Mouse (Mus musculus): Measurements from ENCODE around the gene Sh3bp5. TPM values are rescaled to one million over a fixed set of nuclear protein-coding genes. Genes with fewer than 3 reads are reported as not detected.

Sh3bp5 gene
- total and polyA plus RNA-seq, 3 experiments, result 0.19 to 1.0 TPM; not detected in 1

DNA sequence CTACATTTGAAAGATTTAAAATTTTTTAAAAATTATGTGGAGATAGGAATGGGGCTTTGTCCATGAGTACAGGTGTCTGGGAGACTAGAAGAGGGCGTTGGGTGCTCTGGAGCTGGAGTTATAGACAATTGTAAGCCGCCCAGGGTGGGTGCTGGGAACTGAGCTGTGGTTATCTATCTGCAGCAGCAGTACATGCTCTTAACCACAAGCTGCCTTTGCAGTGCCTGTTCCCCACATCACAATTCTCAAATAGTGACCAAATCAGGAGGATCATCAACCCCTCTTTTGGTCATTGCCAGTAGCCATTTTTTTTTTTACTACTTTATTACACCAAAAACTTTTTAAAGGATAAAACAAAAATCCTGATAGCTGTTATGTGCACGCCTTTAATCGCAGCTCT lies 71.3 kb downstream of the Sh3bp5 start:
- H3K27me3 ChIP-seq (ENCODE audit: control insufficient read depth in 1 of 2, insufficient read depth in 2 of 2, low read length in 2 of 2), result no peaks in the 10 kb centered on the region
- H3K4me1 ChIP-seq (ENCODE audit: control insufficient read depth in 1 of 2, insufficient read depth in 2 of 2, low read length in 2 of 2), result peaks cover 0 to 5% of the 10 kb centered on the region in 2 experiments; a peak in 3 of 4 replicates
- H3K27ac ChIP-seq (ENCODE audit: control insufficient read depth, low read depth, low read length), result peak overlapping the region; percentile 39; the same call in 1 of the 2 replicates
- H3K79me2 ChIP-seq (ENCODE audit: control insufficient read depth, insufficient read depth, low read length, poor library complexity), result no peaks in the 10 kb centered on the region
- DNase-seq (ENCODE audit: low read depth, low spot score), result peak; percentile 88
- H3K9me3 ChIP-seq (replicated peaks; ENCODE audit: insufficient read depth, low read length), result no peaks in the 10 kb centered on the region
- H3K36me3 ChIP-seq (ENCODE audit: control insufficient read depth in 1 of 2, insufficient read depth in 2 of 2, low read length in 2 of 2), result peaks cover 14 to 28% of the 10 kb centered on the region in 2 experiments
- no peak overlapping the region for H3K4me3 ChIP-seq (ENCODE audit: control insufficient read depth in 1 of 2, insufficient read depth in 1 of 2, low read depth in 2 of 2, low read length in 2 of 2)
- no peak overlapping the region for H3K9ac ChIP-seq (ENCODE audit: control insufficient read depth, low read depth, low read length, poor library complexity, severe bottlenecking)
- TF ChIP-seq POLR2AphosphoS2 (IDR thresholded peaks at IDR 0.05; ENCODE audit: low read length), result no peak
- peak; percentile 89 to 91 for TF ChIP-seq EP300 (IDR thresholded peaks at IDR 0.05; ENCODE audit: low read depth in 1 of 2, low read length in 2 of 2)
- TF ChIP-seq CTCF (IDR thresholded peaks at IDR 0.05 in 2 of 3, conservative IDR thresholded peaks at IDR 0.05 in 1 of 3; ENCODE audit: control insufficient read depth in 1 of 3, insufficient read depth in 1 of 3, low read depth in 2 of 3, low read length in 3 of 3, poor library complexity in 1 of 3, severe bottlenecking in 1 of 3), result no peak
- TF ChIP-seq CHD2 (IDR thresholded peaks at IDR 0.05; ENCODE audit: low read length), result peak; percentile 60; the same call in 1 of the 2 replicates
- no peak for TF ChIP-seq USF1 (IDR thresholded peaks at IDR 0.05; ENCODE audit: low read depth, low read length)
- no peak for TF ChIP-seq NELFE (IDR thresholded peaks at IDR 0.05; ENCODE audit: low read depth, low read length)
- no peak for TF ChIP-seq GABPA (IDR thresholded peaks at IDR 0.05; ENCODE audit: low read depth, low read length)
- no peak for TF ChIP-seq E2F4 (IDR thresholded peaks at IDR 0.05; ENCODE audit: borderline replicate concordance, low read depth, low read length)
- TF ChIP-seq UBTF (IDR thresholded peaks at IDR 0.05; ENCODE audit: borderline replicate concordance, insufficient read depth, low read depth, low read length), result no peak
- no peak for TF ChIP-seq NRF1 (IDR thresholded peaks at IDR 0.05; ENCODE audit: insufficient read depth, low read depth, low read length, poor library complexity, severe bottlenecking)
- peak; percentile 53; the same call in 1 of the 2 replicates for TF ChIP-seq MAFK (IDR thresholded peaks at IDR 0.05; ENCODE audit: borderline replicate concordance, low read depth, low read length)
- TF ChIP-seq GATA1 (IDR thresholded peaks at IDR 0.05; ENCODE audit: low read depth, low read length), result peak; percentile 90
- TF ChIP-seq ZKSCAN1 (IDR thresholded peaks at IDR 0.05; ENCODE audit: low read depth, low read length), result no peak
- TF ChIP-seq MAZ (IDR thresholded peaks at IDR 0.05; ENCODE audit: low read depth, low read length), result no peak
- no peak for TF ChIP-seq KAT2A (conservative IDR thresholded peaks at IDR 0.05; ENCODE audit: low read depth, low read length)
- TF ChIP-seq MAX (IDR thresholded peaks at IDR 0.05; ENCODE audit: low read length), result peak; percentile 55; the same call in 1 of the 2 replicates
- peak; percentile 83 for TF ChIP-seq ZNF384 (IDR thresholded peaks at IDR 0.05; ENCODE audit: low read depth, low read length)
- peak; percentile 53; the same call in 1 of the 2 replicates for TF ChIP-seq BHLHE40 (IDR thresholded peaks at IDR 0.05; ENCODE audit: borderline replicate concordance, low read depth, low read length)
- 0 out of 2 replicates have a peak, but pooled peaks have one; percentile 31 for TF ChIP-seq HCFC1 (IDR thresholded peaks at IDR 0.05; ENCODE audit: low read depth, low read length)
- no peak for TF ChIP-seq CHD1 (IDR thresholded peaks at IDR 0.05; ENCODE audit: low read depth, low read length)
- TF ChIP-seq TCF12 (IDR thresholded peaks at IDR 0.05; ENCODE audit: low read depth, low read length), result peak; percentile 94
- TF ChIP-seq MYC (IDR thresholded peaks at IDR 0.05; ENCODE audit: low read depth, low read length), result peak; percentile 80
- TF ChIP-seq POLR2A (IDR thresholded peaks at IDR 0.05; ENCODE audit: control insufficient read depth in 1 of 2, insufficient read depth in 1 of 2, low read depth in 1 of 2, low read length in 2 of 2, poor library complexity in 1 of 2), result no peak
- TF ChIP-seq ELF1 (IDR thresholded peaks at IDR 0.05; ENCODE audit: low read depth, low read length), result no peak
- TF ChIP-seq MEF2A (IDR thresholded peaks at IDR 0.05; ENCODE audit: extremely low read depth, insufficient replicate concordance, low read depth, low read length, poor library complexity, severe bottlenecking), result no peak
- no peak for TF ChIP-seq ZC3H11A (IDR thresholded peaks at IDR 0.05; ENCODE audit: low read depth, low read length)
- peak; percentile 97 for TF ChIP-seq TAL1 (IDR thresholded peaks at IDR 0.05; ENCODE audit: low read length)
- peak; percentile 72 for TF ChIP-seq RCOR1 (IDR thresholded peaks at IDR 0.05; ENCODE audit: low read depth, low read length)
- TF ChIP-seq ETS1 (IDR thresholded peaks at IDR 0.05; ENCODE audit: low read depth, low read length), result peak; percentile 72; the same call in 1 of the 2 replicates
- TF ChIP-seq MYB (IDR thresholded peaks at IDR 0.05; ENCODE audit: low read depth, low read length), result peak; percentile 37; the same call in 1 of the 2 replicates
- TF ChIP-seq RAD21 (IDR thresholded peaks at IDR 0.05; ENCODE audit: low read depth, low read length), result no peak
- TF ChIP-seq USF2 (IDR thresholded peaks at IDR 0.05; ENCODE audit: borderline replicate concordance in 1 of 2, insufficient read depth in 1 of 2, low read depth in 1 of 2, low read length in 2 of 2), result no peak
- no peak for TF ChIP-seq TBP (IDR thresholded peaks at IDR 0.05; ENCODE audit: low read depth, low read length)
- TF ChIP-seq SIN3A (IDR thresholded peaks at IDR 0.05; ENCODE audit: low read length), result peak; percentile 58
- TF ChIP-seq ZMIZ1 (IDR thresholded peaks at IDR 0.05; ENCODE audit: low read depth, low read length), result no peak
- no peak for TF ChIP-seq JUND (IDR thresholded peaks at IDR 0.05; ENCODE audit: low read depth, low read length)
- TF ChIP-seq MXI1 (IDR thresholded peaks at IDR 0.05; ENCODE audit: low read depth, low read length), result 0 out of 2 replicates have a peak, but pooled peaks have one; percentile 44

All from MEL (cell line).